Mouse (Mus musculus) thymus, adult 2 months (tissue): ENCODE measurements around the gene Stambpl1. TPM values are rescaled to one million over a fixed set of nuclear protein-coding genes. Genes with fewer than 3 reads are reported as not detected.

Source experiments
- DNase-seq: peaks from one replicate; pipeline ENCODE4 v3.0.0; 2021
- H3K27ac ChIP-seq: fragments of 200-500 bp; 2 replicates; pipeline ENCODE4 v1.5.1; 2012; ENCODE audit warnings: low read length, control low read depth; ENCODE audit not compliant: control insufficient read depth, insufficient read depth
- H3K27me3 ChIP-seq: fragments of 200-500 bp; 2 replicates; pipeline ENCODE4 v1.6.1; 2012; ENCODE audit warnings: mild to moderate bottlenecking, low read length, moderate library complexity, mixed read lengths; ENCODE audit not compliant: control insufficient read depth, insufficient read depth
- H3K36me3 ChIP-seq: fragments of 200-500 bp; 2 replicates; pipeline ENCODE4 v1.6.1; 2012; ENCODE audit warnings: mild to moderate bottlenecking, low read length, moderate library complexity; ENCODE audit not compliant: control insufficient read depth, insufficient read depth
- H3K4me1 ChIP-seq: fragments of 200-500 bp; replicated peaks from 2 replicates; pipeline ENCODE4 v1.6.1; 2012; ENCODE audit warnings: low read length; ENCODE audit not compliant: control insufficient read depth, insufficient read depth
- H3K4me3 ChIP-seq: fragments of 200-500 bp; 2 replicates; pipeline ENCODE4 v1.5.1; 2012; ENCODE audit warnings: mild to moderate bottlenecking, low read length, control low read depth, moderate library complexity; ENCODE audit not compliant: control insufficient read depth, insufficient read depth
- CTCF ChIP-seq: fragments of 200-500 bp; IDR thresholded peaks from 2 replicates; pipeline ENCODE4 v1.5.1; 2012; ENCODE audit warnings: mild to moderate bottlenecking, control low read depth, low read length, moderate library complexity, borderline replicate concordance; ENCODE audit not compliant: control insufficient read depth, poor library complexity, insufficient read depth; ENCODE audit errors: extremely low read depth
- POLR2A ChIP-seq: fragments of 200-500 bp; IDR thresholded peaks from 2 replicates; pipeline ENCODE4 v1.6.1; 2012; ENCODE audit warnings: mild to moderate bottlenecking, low read length, control low read depth, moderate library complexity; ENCODE audit not compliant: control insufficient read depth, poor library complexity, insufficient read depth; ENCODE audit errors: extremely low read depth
- WGBS: fragments of 180-500 bp; shearing (Covaris S2); methylation state at CpG from one replicate; pipeline ENCODE4 v1.1.7; 2018; 5-methylcytosine and 5-hydroxymethylcytosine counted together
- polyA plus RNA-seq: library from polyadenylated mRNA; depleted of rRNA; stranded (reverse); fragments of >200 nt; gene quantifications from 2 replicates; pipeline ENCODE4 v1.2.3, GENCODE M21; 2012

The Stambpl1 gene
- polyA plus RNA-seq, 1 experiment: 34.0 TPM

DNA sequence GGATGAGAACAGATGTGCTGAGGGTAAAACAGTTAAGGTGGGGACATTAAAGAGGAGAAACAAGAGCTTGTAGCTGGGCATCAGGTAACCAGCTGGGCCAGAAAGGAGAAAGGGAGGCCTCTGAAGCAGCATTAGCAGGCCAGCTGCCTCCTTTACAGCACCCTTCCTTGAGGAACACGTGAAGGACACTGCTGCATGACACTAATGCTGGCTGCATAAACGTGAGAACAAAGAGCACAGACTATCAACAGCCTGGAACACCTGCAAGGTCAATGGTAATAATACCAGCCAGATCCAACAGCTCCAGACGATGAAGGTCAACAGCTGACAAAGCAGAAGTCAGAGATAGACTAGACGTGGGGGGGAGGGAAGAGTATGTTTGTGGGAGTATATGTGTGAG, 22.1 kb downstream of the Stambpl1 start:
- no peak for DNase-seq
- Histone ChIP-seq H3K4me3 (no peak overlapping the region), H3K27me3 (no peaks in the 10 kb centered on the region), H3K27ac (no peak overlapping the region), H3K4me1 (peaks cover 39% of the 10 kb centered on the region), H3K36me3 (no peaks in the 10 kb centered on the region)
- WGBS: 48% methylated on average over 4 of the region's 4 CpGs
- TF ChIP-seq POLR2A: no peak
- no peak for TF ChIP-seq CTCF

DNA sequence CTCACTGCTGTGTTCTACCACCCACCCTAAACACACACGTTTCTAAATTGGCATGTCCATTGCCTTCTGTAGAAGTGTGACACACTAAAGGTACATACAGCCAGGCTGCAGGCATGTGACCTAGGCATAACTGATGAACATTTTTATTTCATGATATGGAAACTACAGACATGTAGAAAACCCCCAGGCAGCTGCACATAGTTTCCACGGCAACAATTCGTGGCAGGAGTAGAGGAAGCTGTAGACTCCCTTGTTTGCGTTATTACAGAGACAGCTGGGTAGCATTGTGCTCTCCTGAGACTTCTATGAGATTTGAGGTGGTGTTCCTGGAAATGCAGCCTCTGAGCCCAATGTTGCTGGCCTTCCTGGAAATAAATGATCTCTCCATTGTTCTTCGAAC, 24.9 kb downstream of the Stambpl1 start:
- Histone ChIP-seq H3K27ac (peak overlapping the region; percentile 75; the same call in 1 of the 2 replicates), H3K36me3 (peaks cover 14% of the 10 kb centered on the region), H3K27me3 (no peaks in the 10 kb centered on the region), H3K4me1 (peaks cover 45% of the 10 kb centered on the region), H3K4me3 (no peak overlapping the region)
- TF ChIP-seq CTCF: no peak
- TF ChIP-seq POLR2A: no peak
- WGBS: 9% methylated on average over 5 of the region's 5 CpGs
- peak; percentile 65 for DNase-seq

GRCm38 (mm10) chr19:34217761-34218160, 25.7 kb downstream of the Stambpl1 start:
- Histone ChIP-seq H3K4me1 (peaks cover 40% of the 10 kb centered on the region), H3K36me3 (peaks cover 16% of the 10 kb centered on the region), H3K4me3 (no peak overlapping the region), H3K27ac (peak overlapping the region; percentile 75; the same call in 1 of the 2 replicates), H3K27me3 (no peaks in the 10 kb centered on the region)
- TF ChIP-seq POLR2A: no peak
- 2% methylated on average over 3 of the region's 3 CpGs for WGBS
- DNase-seq: no peak

GRCm38 (mm10) chr19:34219260-34219968, 27.4 kb downstream of the Stambpl1 start:
- Histone ChIP-seq H3K4me1 (peaks cover 28% of the 10 kb centered on the region), H3K27me3 (no peaks in the 10 kb centered on the region), H3K4me3 (no peak overlapping the region), H3K36me3 (peaks cover 16% of the 10 kb centered on the region), H3K27ac (peak overlapping the region; percentile 90)
- peak; percentile 62 for DNase-seq
- TF ChIP-seq CTCF (no peak), POLR2A (no peak)
- 5% methylated on average over 5 of the region's 5 CpGs for WGBS

- DNase-seq: no peak
- Histone ChIP-seq H3K4me1 (peaks cover 25% of the 10 kb centered on the region), H3K27ac (no peak overlapping the region), H3K4me3 (no peak overlapping the region), H3K36me3 (peaks cover 22% of the 10 kb centered on the region), H3K27me3 (no peaks in the 10 kb centered on the region)
- 72% methylated on average over 3 of the region's 3 CpGs for WGBS
- TF ChIP-seq CTCF (no peak), POLR2A (no peak)
Measured at GRCm38 (mm10) chr19:34220732-34221380, 28.8 kb downstream of the Stambpl1 start.

DNA sequence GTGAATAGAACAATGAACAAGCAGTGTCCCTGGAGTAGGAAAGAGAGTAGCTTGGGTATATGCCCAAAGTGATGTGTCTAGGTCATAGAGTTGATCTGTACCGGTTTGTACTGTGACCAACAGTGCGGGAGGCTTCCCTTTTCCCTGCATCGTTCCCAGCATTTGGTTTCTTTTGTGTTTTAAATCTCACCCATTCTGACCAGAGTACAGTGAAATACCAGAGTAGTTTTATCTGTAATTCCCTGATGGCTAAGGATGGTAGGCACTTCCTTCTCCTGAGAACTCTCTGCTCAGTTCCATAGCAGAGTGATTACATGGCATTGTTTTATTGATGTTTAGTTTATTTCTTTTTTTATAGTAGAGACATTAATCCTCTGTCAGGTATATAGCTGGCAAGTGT, 30.8 kb downstream of the Stambpl1 start:
- H3K27me3 ChIP-seq: no peaks in the 10 kb centered on the region
- H3K27ac ChIP-seq: no peak overlapping the region
- H3K4me3 ChIP-seq: no peak overlapping the region
- peaks cover 24% of the 10 kb centered on the region for H3K4me1 ChIP-seq
- 97% methylated on average over 3 of the region's 3 CpGs for WGBS
- peaks cover 37% of the 10 kb centered on the region for H3K36me3 ChIP-seq
- DNase-seq: no peak
- no peak for TF ChIP-seq CTCF
- TF ChIP-seq POLR2A: no peak

GRCm38 (mm10) chr19:34231596-34231995, 39.6 kb downstream of the Stambpl1 start:
- Histone ChIP-seq H3K4me1 (peaks cover 9% of the 10 kb centered on the region), H3K27me3 (no peaks in the 10 kb centered on the region), H3K27ac (no peak overlapping the region), H3K4me3 (no peak overlapping the region), H3K36me3 (peaks cover 84% of the 10 kb centered on the region)
- no peak for TF ChIP-seq POLR2A
- no peak for TF ChIP-seq CTCF
- WGBS: 93% methylated on average over 7 of the region's 7 CpGs
- DNase-seq: no peak
